Mouse (Mus musculus) forelimb bud, embryonic 11.5 days (tissue): ENCODE results near the gene Anks1.
A peak's percentile ranks its signal among the peaks of the same experiment; 100 is the strongest.
"Not testable (repeated sequence)": the region's sequence is repeated elsewhere in the genome, so short reads cannot be mapped to it uniquely, and the experiment has no call there.

ENCODE experiments used
- DNase-seq: peaks from one replicate; pipeline ENCODE4 v3.0.0-alpha.2; 2012; ENCODE audit warnings: low read depth, low spot score

Anks1 gene

GRCm38 (mm10) chr17:27997212-27997611, 88.1 kb downstream of the Anks1 start:
- DNase-seq = no peak

GRCm38 (mm10) chr17:27999683-28000273, 90.7 kb downstream of the Anks1 start:
- DNase-seq = not testable (repeated sequence)

GRCm38 (mm10) chr17:28000389-28000788, 91.3 kb downstream of the Anks1 start:
- DNase-seq = no peak

DNA sequence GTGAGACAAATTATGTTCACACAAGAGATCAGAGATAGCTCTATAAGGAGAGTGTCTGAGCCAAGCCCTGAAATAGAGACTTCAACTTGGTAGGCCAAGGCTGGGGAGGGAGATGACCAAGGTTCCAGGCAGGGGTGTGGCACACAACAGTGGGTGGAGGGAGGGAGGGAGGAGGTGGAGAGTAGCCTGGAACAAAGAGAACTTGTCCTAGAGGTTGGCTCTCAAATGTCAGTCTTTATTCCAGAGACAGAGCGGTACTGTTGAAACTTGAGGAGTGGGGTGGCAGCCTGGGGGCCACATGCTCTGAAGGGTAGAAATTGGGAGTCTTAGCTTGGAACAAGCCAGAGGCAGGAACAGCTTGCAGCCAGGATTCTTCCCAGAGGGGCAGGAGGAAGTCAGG, 91.7 kb downstream of the Anks1 start:
- no peak for DNase-seq

DNA sequence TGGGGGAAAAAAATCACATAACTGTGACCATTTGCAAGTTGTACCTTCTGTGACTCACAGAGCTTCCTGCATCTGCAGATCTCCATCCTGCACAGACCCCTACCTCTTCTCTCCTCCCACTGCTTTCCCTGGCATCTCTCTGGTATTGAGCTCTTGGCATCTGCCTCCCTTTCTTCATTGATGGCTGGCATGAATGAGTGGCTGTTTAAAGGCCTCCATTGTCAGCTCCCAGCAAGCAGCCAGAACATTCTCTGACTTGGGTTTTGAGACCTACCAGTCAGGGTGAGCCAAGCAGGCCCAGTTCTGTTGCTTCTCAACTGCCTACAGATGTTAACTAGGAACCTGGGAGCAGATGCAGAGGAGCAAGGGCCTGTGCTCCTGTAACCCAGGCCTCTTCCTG, 96.3 kb downstream of the Anks1 start:
- no peak for DNase-seq

DNA sequence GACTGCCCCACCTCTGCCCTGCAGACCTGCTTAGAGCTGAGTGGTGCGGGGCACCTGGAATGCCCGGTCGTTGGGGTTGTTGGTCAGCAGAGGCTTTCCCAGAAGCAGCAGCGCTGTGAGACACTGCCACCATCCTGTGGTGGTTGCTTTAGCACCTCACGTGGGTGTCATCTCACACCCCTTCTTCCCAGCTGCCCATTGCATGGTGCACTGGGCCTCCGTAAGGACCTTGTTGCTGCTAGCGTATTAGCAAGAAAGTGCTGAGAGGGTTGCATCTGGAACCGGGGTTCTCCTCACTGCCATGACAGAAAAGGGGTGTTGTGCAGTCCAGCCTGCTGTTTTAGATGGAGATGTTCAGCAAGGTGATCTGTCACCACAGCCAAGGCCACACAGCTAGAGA, 97.1 kb downstream of the Anks1 start:
- no peak for DNase-seq

DNA sequence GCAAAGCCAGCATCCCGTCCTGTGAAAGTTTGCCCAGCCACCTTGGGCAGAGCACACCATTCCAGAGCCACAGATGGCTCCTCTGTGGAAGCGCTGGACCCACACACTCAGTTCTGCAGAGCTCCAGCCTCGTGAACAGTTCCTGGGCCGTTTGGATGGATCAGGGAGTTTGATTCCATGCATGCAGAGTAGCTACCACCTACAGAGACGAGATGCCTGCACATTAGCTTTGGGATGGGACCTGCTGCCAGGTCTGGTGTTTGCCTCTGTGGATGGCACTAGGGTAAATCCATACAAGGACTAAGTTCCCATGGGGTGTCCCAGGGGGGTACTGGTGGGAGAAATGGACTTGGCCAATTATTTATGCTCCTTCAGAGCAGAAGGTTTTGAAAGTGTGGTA, 97.5 kb downstream of the Anks1 start:
- DNase-seq = no peak

- peak; percentile 49 for DNase-seq
Observed at GRCm38 (mm10) chr17:28007179-28007811, 98.2 kb downstream of the Anks1 start.

DNA sequence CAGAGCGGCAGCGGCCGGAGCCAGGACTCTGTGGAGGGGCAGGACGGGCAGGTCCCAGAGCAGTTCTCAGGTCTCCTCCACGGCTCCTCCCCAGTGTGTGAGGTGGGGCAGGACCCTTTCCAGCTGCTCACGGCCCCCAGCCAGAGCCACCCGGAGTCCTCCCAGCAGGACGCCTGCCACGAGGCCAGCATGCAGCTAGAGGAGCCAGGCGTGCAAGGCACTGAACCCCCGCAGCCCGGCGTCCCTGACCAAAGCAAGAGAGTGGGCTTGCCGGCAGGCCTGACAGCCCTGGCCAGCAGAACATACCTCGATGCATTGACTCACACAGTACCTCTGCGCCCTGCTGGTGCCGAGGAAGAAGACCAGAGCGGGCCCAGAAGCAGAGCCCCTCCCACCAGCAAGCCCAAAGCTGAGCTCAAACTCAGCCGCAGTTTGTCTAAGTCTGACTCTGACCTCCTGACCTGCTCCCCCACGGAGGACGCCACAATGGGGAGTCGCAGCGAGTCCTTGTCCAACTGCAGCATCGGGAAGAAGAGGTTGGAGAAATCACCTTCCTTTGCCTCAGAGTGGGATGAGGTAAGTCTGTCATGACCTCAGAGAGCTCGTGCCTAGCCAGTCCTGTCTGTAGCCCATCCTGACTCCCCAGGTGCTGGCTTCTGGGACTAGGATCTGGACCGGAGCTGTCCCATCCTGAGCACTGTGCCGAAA, 98.9 kb downstream of the Anks1 start:
- DNase-seq = no peak

DNA sequence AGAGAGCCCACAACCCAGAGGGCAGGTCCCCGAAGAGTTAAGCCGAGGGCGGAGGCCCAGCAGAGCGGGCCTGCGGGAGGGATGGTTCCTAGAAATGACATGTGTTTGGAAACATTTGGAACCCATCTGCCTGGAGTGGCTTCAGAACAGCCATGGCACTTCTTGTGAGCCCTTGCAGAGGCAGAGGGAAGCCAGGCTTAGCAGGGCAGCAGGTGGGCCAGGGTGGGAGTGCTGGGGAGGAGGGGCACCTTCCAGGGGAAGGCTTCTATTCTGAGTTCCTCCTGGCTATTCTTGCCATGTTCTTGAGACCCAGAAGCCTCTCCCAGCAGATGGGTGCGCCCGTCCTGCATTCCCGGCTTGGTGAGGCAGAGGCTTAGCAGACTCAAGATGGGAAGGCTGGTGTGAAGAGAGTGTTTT, 99.5 kb downstream of the Anks1 start:
- no peak for DNase-seq

- DNase-seq = no peak
Observed at GRCm38 (mm10) chr17:28009066-28009715, 100.1 kb downstream of the Anks1 start.

GRCm38 (mm10) chr17:28009716-28010114, 100.6 kb downstream of the Anks1 start:
- DNase-seq = no peak

DNA sequence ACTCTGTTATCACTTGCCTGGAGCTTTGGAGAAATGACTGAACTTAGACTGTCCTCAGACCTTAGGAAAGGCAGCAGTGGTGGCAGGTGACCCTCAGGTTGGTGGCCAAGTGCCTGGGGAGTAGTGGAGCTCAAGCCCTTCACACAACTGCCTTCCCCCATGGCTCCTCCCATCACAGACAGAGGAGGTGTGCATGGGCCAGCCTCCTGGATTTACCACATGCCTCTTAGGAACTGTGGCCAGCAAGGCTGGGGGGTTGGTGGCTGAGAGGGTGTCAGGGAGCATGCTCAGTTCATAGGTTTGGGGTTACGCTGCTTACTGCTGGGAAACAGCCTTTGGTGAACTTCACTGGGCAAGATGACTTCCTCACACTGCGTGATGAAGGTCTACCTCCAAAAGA, 101.8 kb downstream of the Anks1 start:
- no peak for DNase-seq

- no peak for DNase-seq
Observed at GRCm38 (mm10) chr17:28012851-28013250, 103.7 kb downstream of the Anks1 start.

DNA sequence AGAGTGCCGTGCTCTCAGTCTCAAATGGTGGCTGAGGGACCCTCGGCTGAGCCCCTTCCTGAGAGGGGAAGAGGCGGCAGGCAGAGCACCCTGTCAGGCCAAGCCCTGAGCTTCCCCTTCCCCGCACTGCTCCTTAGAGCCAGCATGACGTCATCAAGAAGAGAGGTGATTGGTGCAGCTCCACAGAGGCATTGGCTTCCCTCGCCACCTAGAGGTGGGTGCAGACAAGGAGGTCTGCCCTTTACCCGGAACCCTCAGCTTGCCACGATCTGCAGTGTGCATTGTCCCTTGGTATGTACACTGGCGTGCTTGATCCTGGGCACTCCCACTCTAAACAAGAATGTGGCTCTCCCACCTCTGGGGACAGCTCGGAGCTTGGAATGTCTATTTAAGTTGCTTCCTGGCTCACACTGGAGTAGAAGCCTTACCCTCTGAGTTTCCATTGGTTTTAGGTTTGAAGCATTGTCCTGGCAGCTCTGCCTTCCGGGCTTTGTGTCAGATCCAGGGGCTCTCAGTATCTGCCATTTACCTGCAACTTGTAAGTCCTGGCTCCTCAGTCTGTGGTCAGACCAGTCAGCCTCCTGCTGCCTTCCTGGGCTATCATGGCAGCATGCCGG, 104.3 kb downstream of the Anks1 start:
- peak; percentile 80 for DNase-seq

DNA sequence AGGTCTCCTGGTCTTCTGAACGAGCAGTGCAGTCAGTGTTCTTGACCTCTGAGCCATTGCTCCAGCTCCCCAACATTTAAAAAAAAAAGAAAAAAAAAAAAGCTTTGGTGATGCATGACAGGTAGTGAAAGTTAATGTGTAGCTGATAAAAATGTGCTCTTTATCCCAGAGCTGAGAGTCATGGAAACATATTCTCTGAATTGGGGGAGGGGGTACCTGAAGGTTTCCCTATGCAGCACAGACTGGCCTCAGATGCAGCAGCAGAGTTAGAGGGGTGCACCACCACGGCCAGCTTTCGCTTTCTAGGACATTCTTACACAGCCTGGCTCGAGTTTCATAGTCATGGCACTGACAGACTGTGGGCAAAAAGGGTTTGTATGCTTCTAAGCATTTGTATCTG, 105.3 kb downstream of the Anks1 start:
- no peak for DNase-seq

DNA sequence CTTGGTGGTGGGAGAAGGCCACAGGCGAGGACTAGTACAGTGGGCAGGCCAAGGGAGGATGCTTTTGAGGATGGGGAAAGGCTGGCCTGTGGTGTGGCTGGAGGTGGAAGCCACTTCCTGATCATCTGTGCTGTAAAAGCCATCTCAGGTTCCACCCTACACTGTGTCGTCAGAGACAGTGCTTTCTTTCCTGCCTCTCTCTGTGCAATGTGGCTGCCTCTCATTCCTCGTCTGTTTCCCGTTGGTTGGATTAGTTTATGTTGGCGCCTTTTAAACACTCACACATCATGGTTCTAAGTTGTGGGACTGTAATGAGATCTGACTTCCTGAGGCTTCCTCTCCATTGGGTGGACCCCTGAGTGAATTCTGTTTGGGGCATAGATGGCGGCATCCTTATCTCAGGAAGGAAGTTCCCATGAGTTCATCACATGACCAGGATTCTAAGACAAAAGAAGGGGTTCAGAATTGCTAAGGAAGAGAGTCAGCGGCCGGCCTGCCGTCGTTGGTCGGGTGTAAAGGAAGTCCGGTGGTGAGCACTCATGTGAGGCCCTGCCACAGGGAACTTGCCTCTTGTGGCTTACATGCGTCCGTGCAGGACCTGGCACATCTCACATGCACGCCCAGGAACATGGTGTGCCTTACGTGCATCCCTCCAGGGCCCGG, 106.1 kb downstream of the Anks1 start:
- DNase-seq = no peak

DNA sequence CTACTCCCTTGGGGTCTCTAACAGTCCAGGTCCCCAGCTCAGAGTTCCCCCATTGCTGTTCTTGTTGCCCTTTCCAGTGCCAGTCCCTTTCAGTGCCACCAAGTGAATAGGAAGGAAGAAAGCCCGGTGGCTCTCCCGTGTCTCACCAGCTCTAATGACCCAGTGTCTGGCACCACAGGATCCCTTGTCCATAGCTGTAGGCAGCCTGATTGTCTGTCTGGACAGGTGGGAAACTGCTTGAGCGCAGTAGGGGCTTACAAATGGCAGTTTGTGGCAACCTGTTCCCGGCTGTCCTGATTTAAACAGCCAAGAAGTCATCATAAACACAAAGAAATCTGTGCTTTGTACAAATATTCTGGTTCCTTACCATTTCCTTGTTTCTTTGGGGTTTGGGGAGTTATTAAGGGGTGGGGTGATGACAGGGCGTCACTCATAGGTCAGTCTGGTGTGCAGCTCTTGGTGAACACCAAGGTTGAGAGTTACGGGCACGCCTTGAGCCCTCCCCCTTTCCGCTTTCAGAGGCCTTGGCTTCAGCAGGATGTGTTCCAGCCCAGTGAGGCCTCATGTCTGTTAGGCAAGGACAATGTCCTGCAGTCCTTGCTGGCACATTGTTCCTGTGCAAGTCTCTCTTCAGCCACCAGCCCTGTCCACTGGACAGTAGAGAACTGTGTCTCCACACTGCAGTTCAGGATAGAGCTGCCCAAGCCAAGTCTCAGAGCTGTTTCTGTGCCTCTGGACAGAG, 107.1 kb downstream of the Anks1 start:
- no peak for DNase-seq

GRCm38 (mm10) chr17:28018344-28018743, 109.2 kb downstream of the Anks1 start:
- no peak for DNase-seq

GRCm38 (mm10) chr17:28018776-28019175, 109.7 kb downstream of the Anks1 start:
- no peak for DNase-seq
